Mouse (Mus musculus): Measurements from ENCODE around the gene Ccl9. TPM values are rescaled to one million over a fixed set of nuclear protein-coding genes. Genes with fewer than 3 reads are reported as not detected.
A peak's percentile ranks its signal among the peaks of the same experiment; 100 is the strongest.

The Ccl9 gene
- polyA plus RNA-seq, 1 experiment from 2014 or later = 1.9 TPM

GRCm38 (mm10) chr11:83568786-83569185, 9.7 kb downstream of the Ccl9 start:
- no peak overlapping the region for H3K4me3 ChIP-seq (replicated peaks; ENCODE audit: low read length)
- H3K27ac ChIP-seq (ENCODE audit: low read length) = no peak overlapping the region
- WGBS = 85% methylated on average over 3 of the region's 3 CpGs
- H3K4me2 ChIP-seq (ENCODE audit: low read length) = no peak overlapping the region
- no peaks in the 10 kb centered on the region for H3K9me3 ChIP-seq (ENCODE audit: control insufficient read depth, low read length)
- no peak overlapping the region for H3K9ac ChIP-seq (replicated peaks; ENCODE audit: low read depth, low read length)
- H3K4me1 ChIP-seq (replicated peaks; ENCODE audit: control insufficient read depth, insufficient read depth, low read length) = no peaks in the 10 kb centered on the region
- ATAC-seq = no peak
- H3K36me3 ChIP-seq (ENCODE audit: control insufficient read depth, insufficient read depth) = no peaks in the 10 kb centered on the region
- no peaks in the 10 kb centered on the region for H3K27me3 ChIP-seq (replicated peaks; ENCODE audit: control insufficient read depth, insufficient read depth, low read length)

GRCm38 (mm10) chr11:83568061-83568460, 10.4 kb downstream of the Ccl9 start:
- Histone ChIP-seq H3K4me2 (ENCODE audit: low read length) (no peak overlapping the region), H3K9me3 (ENCODE audit: control insufficient read depth, low read length) (no peaks in the 10 kb centered on the region), H3K27ac (ENCODE audit: low read length) (no peak overlapping the region), H3K4me3 (replicated peaks; ENCODE audit: low read length) (no peak overlapping the region), H3K36me3 (ENCODE audit: control insufficient read depth, insufficient read depth) (no peaks in the 10 kb centered on the region), H3K9ac (replicated peaks; ENCODE audit: low read depth, low read length) (no peak overlapping the region), H3K27me3 (replicated peaks; ENCODE audit: control insufficient read depth, insufficient read depth, low read length) (no peaks in the 10 kb centered on the region), H3K4me1 (replicated peaks; ENCODE audit: control insufficient read depth, insufficient read depth, low read length) (no peaks in the 10 kb centered on the region)
- WGBS = 93% methylated on average over 9 of the region's 9 CpGs
- ATAC-seq = no peak

DNA sequence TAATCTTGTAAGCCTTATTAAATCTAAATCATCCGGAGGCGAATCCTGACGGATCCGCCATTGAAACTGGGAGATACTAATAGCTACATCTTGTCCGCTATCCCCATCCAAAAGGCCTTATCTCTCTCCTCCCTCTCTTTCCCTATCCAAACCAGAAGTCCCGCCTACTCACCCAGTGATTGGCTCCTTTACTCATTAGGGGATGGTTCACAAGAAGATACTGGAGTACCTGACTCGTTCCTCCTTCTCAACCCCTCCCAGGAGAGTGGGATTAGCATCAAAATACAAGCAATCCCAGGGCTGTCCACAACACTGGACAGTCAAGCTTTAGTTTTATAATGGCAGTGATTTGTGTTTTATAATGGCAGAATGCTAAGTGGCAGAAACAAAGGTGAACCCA, 11.1 kb downstream of the Ccl9 start:
- ATAC-seq = no peak
- H3K4me3 ChIP-seq (replicated peaks; ENCODE audit: low read length) = no peak overlapping the region

GRCm38 (mm10) chr11:83566617-83567016, 11.8 kb downstream of the Ccl9 start:
- Histone ChIP-seq H3K9ac (replicated peaks; ENCODE audit: low read depth, low read length) (no peak overlapping the region), H3K27ac (ENCODE audit: low read length) (no peak overlapping the region), H3K4me3 (replicated peaks; ENCODE audit: low read length) (no peak overlapping the region), H3K9me3 (ENCODE audit: control insufficient read depth, low read length) (no peaks in the 10 kb centered on the region), H3K4me1 (replicated peaks; ENCODE audit: control insufficient read depth, insufficient read depth, low read length) (no peaks in the 10 kb centered on the region), H3K27me3 (replicated peaks; ENCODE audit: control insufficient read depth, insufficient read depth, low read length) (no peaks in the 10 kb centered on the region), H3K4me2 (ENCODE audit: low read length) (no peak overlapping the region), H3K36me3 (ENCODE audit: control insufficient read depth, insufficient read depth) (no peaks in the 10 kb centered on the region)
- ATAC-seq = no peak

More for the DNA sequence above, 11.1 kb downstream of the Ccl9 start:
- Histone ChIP-seq H3K27me3 (replicated peaks; ENCODE audit: control insufficient read depth, insufficient read depth, low read length) (no peaks in the 10 kb centered on the region), H3K4me1 (replicated peaks; ENCODE audit: control insufficient read depth, insufficient read depth, low read length) (no peaks in the 10 kb centered on the region), H3K4me2 (ENCODE audit: low read length) (no peak overlapping the region), H3K36me3 (ENCODE audit: control insufficient read depth, insufficient read depth) (no peaks in the 10 kb centered on the region), H3K27ac (ENCODE audit: low read length) (no peak overlapping the region), H3K9ac (replicated peaks; ENCODE audit: low read depth, low read length) (no peak overlapping the region), H3K9me3 (ENCODE audit: control insufficient read depth, low read length) (no peaks in the 10 kb centered on the region)
- WGBS = 67% methylated on average over 7 of the region's 7 CpGs

GRCm38 (mm10) chr11:83563754-83564153, 14.7 kb downstream of the Ccl9 start:
- no peak overlapping the region for H3K4me3 ChIP-seq (replicated peaks; ENCODE audit: low read length)
- no peaks in the 10 kb centered on the region for H3K36me3 ChIP-seq (ENCODE audit: control insufficient read depth, insufficient read depth)
- no peak overlapping the region for H3K27ac ChIP-seq (ENCODE audit: low read length)
- H3K27me3 ChIP-seq (replicated peaks; ENCODE audit: control insufficient read depth, insufficient read depth, low read length) = no peaks in the 10 kb centered on the region
- ATAC-seq = no peak
- no peak overlapping the region for H3K4me2 ChIP-seq (ENCODE audit: low read length)
- no peak overlapping the region for H3K9ac ChIP-seq (replicated peaks; ENCODE audit: low read depth, low read length)
- no peaks in the 10 kb centered on the region for H3K4me1 ChIP-seq (replicated peaks; ENCODE audit: control insufficient read depth, insufficient read depth, low read length)
- no peaks in the 10 kb centered on the region for H3K9me3 ChIP-seq (ENCODE audit: control insufficient read depth, low read length)
- WGBS = 73% methylated on average over 2 of the region's 2 CpGs

DNA sequence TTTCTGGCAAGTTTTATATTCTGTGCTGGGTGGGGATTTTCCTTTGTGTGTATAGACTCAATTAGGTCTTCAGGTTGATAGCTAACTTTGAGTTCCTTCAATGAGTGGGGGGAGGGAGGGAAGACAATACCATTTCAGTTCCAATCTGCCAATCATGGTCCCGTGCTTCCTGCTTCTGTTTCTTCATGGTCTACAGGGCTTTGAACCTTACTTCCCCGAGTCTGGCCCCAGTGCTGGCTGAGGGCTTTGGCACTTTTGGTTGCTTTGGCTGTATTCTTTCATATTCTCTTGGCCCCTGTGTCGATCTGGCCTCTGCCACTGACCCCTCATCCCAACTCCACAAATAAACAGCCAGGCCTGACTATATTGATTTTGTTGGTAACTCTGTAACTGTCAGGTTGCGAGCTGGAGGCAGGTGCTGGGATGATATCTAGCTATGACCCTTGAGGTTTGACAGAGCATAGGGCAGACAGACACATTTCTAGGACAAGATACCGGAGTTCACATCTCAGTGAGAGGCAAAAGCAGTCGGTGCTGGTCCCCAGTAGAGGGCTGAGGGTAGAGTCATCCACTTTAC, 16.0 kb downstream of the Ccl9 start:
- no peaks in the 10 kb centered on the region for H3K9me3 ChIP-seq (ENCODE audit: control insufficient read depth, low read length)
- ATAC-seq = no peak
- no peaks in the 10 kb centered on the region for H3K4me1 ChIP-seq (replicated peaks; ENCODE audit: control insufficient read depth, insufficient read depth, low read length)
- no peak overlapping the region for H3K4me3 ChIP-seq (replicated peaks; ENCODE audit: low read length)
- no peaks in the 10 kb centered on the region for H3K27me3 ChIP-seq (replicated peaks; ENCODE audit: control insufficient read depth, insufficient read depth, low read length)
- H3K4me2 ChIP-seq (ENCODE audit: low read length) = no peak overlapping the region
- no peak overlapping the region for H3K9ac ChIP-seq (replicated peaks; ENCODE audit: low read depth, low read length)
- H3K27ac ChIP-seq (ENCODE audit: low read length) = no peak overlapping the region
- H3K36me3 ChIP-seq (ENCODE audit: control insufficient read depth, insufficient read depth) = no peaks in the 10 kb centered on the region
- 75% methylated on average over 6 of the region's 6 CpGs for WGBS

DNA sequence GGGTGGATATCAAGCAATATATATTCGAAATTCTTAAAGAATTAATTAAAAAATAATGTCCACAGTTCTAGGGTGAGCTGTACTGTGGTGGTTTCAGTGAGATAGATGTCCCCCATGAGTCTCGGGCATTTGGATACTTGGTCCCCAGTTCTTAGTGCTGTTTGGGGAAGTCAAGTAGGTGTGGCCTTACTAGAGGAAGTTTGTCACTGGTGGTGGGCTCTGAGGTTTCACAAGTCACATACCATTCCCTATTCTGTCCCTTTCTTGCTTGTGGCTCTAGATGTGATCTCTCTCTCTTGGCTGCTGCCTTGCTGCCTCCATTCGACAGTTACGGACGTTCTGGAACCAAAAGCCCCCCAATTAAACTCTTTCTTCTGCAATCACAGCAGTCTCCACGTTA, 18.0 kb downstream of the Ccl9 start:
- no peak overlapping the region for H3K4me2 ChIP-seq (ENCODE audit: low read length)
- no peaks in the 10 kb centered on the region for H3K36me3 ChIP-seq (ENCODE audit: control insufficient read depth, insufficient read depth)
- H3K4me3 ChIP-seq (replicated peaks; ENCODE audit: low read length) = no peak overlapping the region
- H3K4me1 ChIP-seq (replicated peaks; ENCODE audit: control insufficient read depth, insufficient read depth, low read length) = peaks cover 4% of the 10 kb centered on the region; the same call in 1 of the 2 replicates
- no peak for ATAC-seq
- WGBS = 73% methylated on average over 6 of the region's 6 CpGs
- no peaks in the 10 kb centered on the region for H3K27me3 ChIP-seq (replicated peaks; ENCODE audit: control insufficient read depth, insufficient read depth, low read length)
- no peak overlapping the region for H3K27ac ChIP-seq (ENCODE audit: low read length)
- no peak overlapping the region for H3K9ac ChIP-seq (replicated peaks; ENCODE audit: low read depth, low read length)
- no peaks in the 10 kb centered on the region for H3K9me3 ChIP-seq (ENCODE audit: control insufficient read depth, low read length)

- Histone ChIP-seq H3K4me3 (replicated peaks; ENCODE audit: low read length) (no peak overlapping the region), H3K4me2 (ENCODE audit: low read length) (no peak overlapping the region), H3K9me3 (ENCODE audit: control insufficient read depth, low read length) (no peaks in the 10 kb centered on the region), H3K4me1 (replicated peaks; ENCODE audit: control insufficient read depth, insufficient read depth, low read length) (peaks cover 4% of the 10 kb centered on the region; the same call in 1 of the 2 replicates), H3K27ac (ENCODE audit: low read length) (no peak overlapping the region), H3K27me3 (replicated peaks; ENCODE audit: control insufficient read depth, insufficient read depth, low read length) (no peaks in the 10 kb centered on the region), H3K36me3 (ENCODE audit: control insufficient read depth, insufficient read depth) (no peaks in the 10 kb centered on the region), H3K9ac (replicated peaks; ENCODE audit: low read depth, low read length) (no peak overlapping the region)
- WGBS = 27% methylated on average over 10 of the region's 10 CpGs
- ATAC-seq = no peak
These were observed 21.4 kb downstream of the Ccl9 start for GRCm38 (mm10) chr11:83557074-83557473.

GRCm38 (mm10) chr11:83556085-83556781, 22.2 kb downstream of the Ccl9 start:
- H3K9me3 ChIP-seq (ENCODE audit: control insufficient read depth, low read length) = no peaks in the 10 kb centered on the region
- H3K4me2 ChIP-seq (ENCODE audit: low read length) = peak overlapping the region; percentile 42
- ATAC-seq = peak; percentile 52; the same call in 1 of the 2 replicates
- H3K4me1 ChIP-seq (replicated peaks; ENCODE audit: control insufficient read depth, insufficient read depth, low read length) = peaks cover 4% of the 10 kb centered on the region; the same call in 1 of the 2 replicates
- 24% methylated on average over 8 of the region's 8 CpGs for WGBS
- H3K27ac ChIP-seq (ENCODE audit: low read length) = no peak overlapping the region
- H3K36me3 ChIP-seq (ENCODE audit: control insufficient read depth, insufficient read depth) = no peaks in the 10 kb centered on the region
- H3K4me3 ChIP-seq (replicated peaks; ENCODE audit: low read length) = no peak overlapping the region
- H3K27me3 ChIP-seq (replicated peaks; ENCODE audit: control insufficient read depth, insufficient read depth, low read length) = no peaks in the 10 kb centered on the region
- 0 out of 2 replicates have a peak overlapping the region, but pooled peaks have one; percentile 13 for H3K9ac ChIP-seq (replicated peaks; ENCODE audit: low read depth, low read length)

All from forebrain, embryonic 16.5 days (tissue).